Mouse (Mus musculus): ENCODE data around the gene Ice1.

The Ice1 gene

DNA sequence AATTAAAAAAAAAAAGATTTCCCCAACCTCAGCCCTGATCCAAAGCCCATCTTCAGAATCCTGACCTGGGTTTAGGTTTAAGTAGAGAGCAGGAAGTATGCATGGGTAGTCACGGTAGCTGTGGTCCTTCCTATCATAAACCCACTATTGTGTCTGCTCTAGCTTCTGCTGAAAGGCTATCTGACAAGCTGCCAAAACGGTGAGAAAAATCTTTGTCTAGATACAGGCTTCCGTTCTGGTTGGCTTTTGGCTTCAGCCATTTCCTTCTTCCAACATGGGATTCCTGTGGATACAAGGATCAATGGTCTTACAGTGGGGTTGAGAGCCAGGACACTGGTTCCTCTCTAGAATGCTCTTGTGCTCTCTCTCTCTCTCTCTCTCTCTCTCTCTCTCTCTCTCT, 2.2 kb upstream of the Ice1 start:
- DNase-seq (ENCODE audit: low spot score), result no peak

DNA sequence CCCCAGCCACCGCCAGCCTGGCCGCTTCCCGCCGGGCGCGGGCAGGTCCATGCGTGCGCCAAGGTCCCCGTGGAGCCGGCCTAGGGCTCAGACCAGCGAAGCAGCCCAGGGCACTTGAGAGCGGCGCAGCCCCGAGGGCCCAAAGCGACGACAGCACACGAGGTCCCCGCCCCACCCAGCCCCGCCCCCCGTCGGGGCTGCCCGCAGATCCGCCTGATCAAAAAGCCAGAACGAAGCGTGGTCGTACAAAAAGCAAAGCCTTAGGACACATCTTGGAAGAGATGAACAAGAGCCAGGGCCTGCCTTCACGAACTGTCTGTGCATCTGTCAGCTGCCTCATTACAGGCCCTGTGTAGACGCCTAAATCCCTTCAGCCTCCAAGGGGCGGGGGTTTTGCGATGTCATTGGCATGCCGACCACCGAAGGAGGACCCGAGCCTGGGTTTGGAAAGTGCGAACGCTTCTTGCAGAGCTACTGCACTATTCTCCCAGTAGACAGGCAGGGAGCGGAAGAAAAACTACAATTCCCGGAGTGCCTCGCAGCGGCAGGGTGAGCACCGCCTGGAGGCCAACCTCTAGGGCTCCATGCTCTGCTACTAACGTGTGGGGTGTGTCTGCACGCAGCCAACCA, 343 bp upstream of the Ice1 start:
- peak; percentile 93 for DNase-seq (ENCODE audit: low spot score)

DNA sequence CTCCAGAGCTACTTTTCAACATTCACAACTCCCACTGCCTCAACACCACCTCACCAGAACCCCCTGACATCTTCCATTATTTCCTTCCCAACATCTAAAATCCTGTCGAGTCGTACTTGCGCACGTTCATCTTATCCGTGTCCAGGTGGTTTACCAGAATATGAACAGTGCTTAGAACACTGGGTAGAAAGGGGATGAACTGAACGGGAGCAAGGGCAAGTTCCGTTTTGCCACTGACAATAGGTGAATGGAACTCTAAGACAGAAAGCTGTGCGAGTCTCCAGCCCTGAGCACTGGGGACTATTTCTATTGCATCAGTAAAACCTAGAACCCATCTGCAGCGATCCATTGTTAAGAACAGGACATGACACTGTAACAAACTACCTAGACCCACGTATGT, 728 bp downstream of the Ice1 start:
- no peak for DNase-seq (ENCODE audit: low spot score)

DNA sequence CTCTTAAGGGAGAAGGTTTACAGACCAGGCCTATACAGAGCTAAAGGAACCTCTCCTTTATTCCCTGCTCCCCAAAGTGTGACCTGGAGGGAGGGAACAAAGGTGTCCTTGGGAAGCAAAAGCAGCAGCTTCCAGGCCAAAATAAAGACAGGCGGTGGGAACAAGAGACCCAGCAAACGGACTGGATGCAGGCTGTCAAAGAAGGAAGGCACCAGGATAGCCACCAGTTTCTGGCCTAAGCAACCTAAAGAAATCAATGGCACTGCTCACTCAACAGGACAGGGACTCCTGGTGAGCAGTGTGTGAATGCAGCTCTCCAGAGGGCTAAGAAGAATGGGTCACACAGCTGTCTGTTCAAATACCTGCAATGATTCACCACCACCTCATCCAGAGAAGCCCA, 1.8 kb downstream of the Ice1 start:
- DNase-seq (ENCODE audit: low spot score), result no peak

DNA sequence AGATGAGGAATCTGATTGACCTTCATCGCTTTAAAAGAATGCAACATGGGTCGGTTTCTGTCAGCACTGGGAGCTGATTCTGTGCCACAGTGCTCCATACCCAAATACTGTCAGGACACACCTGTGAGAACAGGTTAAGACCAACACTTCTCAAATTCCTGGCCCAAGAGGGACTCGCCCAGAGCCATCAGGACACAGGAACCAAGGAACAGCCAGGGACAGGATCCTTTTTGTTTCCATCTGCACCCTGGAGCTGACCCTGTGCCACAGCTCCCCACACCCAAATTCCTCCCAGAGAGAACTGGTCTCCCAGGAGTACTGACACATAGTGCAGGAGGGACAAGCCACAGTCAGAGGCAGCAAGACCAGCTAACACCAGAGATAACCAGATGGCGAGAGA, 11.0 kb downstream of the Ice1 start:
- DNase-seq (ENCODE audit: low spot score), result no peak

DNA sequence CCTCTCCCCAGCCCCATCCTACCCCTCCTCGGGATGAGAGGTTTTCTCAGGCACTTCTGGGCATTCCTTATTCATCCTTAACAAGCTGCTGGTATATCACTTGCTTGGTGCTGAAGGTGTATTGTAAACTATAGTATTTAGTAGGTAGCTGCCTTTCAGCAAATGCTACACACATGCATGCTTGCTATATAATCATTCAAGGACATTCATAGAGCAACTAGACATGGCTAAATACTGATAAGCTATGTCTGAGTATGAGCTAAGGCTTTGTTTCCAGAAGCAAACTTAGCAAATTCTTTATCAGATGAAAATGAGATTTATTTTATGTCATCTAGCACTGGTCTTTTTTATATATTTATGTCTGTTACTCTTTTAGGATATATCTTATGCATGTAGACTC, 11.8 kb downstream of the Ice1 start:
- DNase-seq (ENCODE audit: low spot score), result no peak

DNA sequence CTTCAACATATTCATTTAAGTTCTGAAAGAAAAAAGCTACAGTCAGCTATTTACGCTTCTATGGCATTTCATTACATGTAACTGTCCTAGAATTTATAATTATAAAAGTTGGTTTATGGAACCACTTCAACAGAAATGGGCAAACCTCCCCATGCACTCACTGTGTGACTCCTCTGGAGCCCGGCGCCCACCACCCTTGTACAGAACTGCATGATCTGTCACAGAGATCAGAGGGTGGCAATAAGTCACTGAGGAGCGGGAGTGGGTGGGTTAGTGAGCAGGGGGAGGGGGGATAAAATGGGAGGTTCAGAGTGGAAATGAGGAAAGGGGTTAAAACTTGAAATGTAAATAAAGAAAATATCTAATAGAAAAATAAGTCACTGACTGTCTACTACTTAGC, 13.0 kb downstream of the Ice1 start:
- DNase-seq (ENCODE audit: low spot score), result no peak

DNA sequence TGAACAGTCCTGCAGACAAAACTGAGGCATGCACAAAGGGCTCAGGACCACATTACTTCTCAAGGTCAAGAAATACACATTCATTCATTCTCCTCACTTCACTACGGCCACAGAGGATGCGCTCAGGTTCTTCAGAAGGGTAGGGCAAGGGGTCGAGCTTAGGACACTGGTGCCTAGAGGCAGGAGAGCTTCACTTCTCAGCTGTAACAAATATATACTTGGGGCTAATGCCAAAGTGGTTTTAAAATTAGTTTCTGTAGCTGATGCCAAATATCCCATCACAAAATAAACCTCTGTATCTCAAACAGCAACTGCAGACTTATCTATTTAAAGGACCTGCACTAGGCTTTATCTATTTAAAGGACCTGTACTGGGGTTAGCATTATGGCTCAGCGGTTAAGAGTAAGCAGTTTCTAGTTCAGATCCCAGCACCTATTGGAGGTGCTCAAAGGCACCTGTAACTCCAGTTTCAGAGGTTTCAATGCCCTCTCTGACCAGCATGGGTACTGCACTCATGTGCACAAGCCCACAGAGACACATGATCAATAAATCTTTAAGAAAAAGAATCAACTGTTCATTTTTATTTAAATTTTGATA, 14.9 kb downstream of the Ice1 start:
- no peak for DNase-seq (ENCODE audit: low spot score)

DNA sequence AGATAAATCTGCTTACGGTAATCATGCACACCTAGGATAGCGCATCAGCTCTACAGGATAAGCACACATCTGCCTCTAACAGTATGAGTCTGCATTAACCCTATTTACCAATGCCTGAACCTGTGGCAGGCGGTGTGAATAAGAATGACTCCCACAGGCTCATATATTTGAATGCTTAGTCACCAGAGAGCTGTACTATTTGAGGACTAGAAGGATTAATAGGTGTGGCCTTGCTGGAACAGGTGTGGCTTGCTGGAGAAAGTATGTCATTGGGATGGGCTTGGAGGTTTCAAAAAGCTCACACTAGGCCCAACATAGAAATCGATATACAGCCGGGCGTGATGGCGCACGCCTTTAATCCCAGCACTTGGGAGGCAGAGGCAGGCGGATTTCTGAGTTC, 15.9 kb downstream of the Ice1 start:
- no peak for DNase-seq (ENCODE audit: low spot score)

DNA sequence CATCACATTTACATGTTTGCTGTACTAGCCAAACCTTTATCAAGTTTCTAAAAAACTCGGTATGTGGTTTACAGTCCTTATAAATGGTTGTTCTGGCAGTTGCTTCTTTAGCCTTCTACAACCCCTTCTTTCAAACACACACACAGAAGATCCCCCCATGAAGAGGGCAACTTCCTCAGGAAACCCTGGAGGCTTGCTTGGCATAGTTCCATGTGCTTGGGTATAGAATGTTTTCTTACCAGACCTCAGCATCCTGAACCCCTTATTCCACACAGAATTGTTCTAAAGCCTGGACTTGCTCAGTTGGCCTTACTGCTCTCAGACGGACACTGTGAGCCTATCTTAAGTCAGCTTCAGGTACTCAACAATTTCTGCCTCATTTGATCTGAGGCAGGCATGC, 24.6 kb downstream of the Ice1 start:
- DNase-seq (ENCODE audit: low spot score), result no peak

DNA sequence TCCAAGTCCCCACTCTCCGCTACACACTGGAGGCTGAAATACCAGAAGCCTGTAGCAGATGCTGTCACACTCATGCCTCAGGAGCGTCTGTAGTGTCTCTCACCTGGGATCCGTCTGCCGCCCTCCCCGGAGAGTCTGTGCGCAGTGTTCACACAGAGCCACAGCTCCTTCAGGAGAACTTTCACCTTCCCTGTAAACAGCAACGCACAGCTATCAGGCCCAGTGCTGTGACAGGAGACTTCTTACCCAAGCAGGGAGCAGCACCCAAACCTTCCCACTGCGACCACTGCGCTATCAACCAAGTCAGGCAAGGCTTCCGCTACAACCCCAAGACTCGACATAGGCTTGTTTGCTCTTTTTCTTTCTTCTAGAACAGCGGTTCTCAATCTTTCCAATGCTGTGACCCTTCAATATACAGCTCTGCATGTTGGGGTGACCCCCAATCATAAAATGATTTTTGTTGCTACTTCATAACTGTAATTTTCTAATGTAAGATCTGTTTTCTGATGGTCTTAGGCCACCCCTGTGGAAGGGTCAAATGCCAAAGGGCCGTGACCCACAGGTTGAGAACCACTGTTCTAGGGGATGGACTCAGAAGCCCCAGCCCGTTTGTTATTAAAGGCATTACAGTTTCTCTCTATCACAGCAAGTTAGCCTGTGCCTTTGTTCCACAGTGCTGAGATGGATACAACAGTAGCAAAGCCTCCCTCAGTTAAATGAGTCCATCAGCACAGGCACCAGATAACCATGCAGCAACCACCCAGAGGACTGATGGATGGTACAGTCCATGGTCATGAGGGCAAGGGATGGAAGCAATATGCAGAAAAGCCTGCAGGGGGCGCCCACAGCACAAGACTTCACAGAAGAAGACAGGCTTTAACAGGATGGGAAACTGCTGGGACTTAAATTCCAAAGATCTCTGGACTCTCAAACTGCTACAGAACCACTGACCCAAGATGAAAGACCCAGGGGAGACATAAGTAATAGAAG, 26.7 kb downstream of the Ice1 start:
- DNase-seq (ENCODE audit: low spot score), result peak; percentile 58

DNA sequence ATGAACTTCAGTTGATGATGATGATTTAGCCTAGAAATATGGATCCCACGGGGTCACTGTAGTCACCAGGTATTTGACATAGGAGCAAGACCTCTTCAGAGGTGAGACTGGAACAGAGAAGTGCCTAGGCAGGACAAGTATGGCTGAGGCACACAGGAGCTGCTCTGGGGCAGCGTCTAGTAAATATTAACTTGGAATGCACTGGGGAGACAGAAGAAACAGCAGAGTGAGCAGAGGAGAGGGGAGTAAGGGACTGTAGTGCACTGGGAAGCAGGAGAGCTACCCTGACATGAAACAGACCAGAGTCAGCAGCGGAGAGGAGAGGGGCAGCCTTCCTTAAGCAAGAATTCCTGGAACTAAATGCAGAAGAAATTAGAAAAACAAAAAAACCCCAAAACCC, 27.8 kb downstream of the Ice1 start:
- no peak for DNase-seq (ENCODE audit: low spot score)

DNA sequence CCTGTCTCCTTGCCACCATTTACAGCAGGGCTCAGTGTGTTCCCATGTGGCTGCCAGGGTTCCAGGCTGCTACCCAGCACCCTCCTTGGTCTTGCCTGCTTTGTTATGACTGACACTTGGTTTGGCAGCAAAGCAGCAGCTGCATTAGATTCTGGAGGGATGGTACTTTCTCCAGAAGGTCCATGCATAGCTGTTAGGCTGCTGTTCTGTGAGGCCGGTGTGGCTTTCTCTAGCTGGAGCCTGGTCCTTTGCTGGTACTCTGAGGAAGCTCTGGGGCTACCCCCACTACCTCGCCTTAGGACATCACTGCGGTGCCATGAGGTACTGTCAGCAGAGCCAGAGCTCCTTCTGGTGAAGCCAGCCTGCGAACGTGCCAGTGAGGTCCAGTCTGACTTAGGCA, 32.1 kb downstream of the Ice1 start:
- no peak for DNase-seq (ENCODE audit: low spot score)

DNA sequence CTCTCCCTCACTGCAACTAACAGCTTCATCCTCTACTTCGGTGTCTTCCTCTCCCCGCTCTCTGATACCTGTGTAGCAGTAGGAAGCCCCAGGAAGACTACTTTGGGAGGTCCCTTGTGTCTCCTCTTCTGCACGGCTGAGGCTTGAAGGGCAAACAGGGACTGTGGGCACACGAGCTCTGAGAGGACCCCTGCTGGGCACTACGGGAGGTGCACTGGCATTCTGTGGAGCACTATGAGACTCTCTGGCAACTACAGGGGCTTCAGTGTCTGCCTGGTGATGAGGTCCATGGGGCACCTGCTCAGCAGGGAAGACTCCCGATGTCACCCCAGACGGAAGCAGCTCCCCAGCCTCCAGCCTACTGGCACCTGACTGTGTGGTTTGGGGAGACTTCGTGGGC, 32.7 kb downstream of the Ice1 start:
- no peak for DNase-seq (ENCODE audit: low spot score)

DNA sequence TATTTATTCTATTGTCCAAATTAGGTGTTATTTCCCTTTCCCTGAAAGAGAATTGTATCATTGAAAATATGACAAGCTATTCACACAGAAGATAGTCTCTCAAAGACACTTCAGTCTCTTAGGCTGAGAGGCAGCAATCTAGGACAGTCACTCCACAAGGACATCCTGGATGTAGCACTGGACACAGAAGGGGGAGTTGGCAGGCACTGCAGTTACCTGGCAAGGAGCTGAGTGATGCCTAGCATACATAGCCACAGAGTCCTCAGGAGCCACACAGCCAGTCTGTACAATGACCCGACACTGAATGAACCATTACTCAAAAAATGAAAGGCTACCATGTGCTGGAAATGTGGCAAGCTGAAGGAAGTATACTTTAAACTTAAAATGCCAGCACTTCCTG, 35.9 kb downstream of the Ice1 start:
- DNase-seq (ENCODE audit: low spot score), result no peak

DNA sequence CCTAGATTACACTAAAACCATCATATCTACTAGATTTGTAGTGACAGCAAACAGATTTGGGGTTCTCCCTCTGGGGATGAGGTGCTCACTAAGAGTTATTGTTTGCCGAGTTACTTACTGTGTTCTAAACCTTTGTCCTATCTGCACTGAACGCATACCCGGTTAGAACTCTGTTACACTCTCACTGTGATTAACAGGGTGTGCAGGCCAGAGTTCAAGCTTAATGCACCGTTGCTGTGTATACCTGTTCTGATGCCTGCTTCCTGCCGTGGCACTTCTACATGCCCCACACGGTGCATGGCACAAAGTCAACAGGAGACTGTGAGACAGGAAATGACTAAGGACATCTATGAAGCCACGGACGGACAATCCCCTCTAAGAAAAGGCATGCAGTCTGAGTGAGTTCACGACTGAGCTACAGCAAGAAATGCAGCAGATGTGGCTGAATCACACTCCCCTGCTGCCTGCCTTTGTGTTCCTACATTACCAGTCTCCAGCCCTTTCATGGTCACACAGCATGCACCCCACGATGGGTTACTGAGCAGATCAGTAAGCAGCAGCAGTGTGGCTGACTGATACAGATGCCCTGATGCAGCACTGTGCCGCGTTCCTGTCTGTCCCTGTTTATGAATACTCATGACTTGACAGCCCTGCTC, 37.3 kb downstream of the Ice1 start:
- DNase-seq (ENCODE audit: low spot score), result no peak

DNA sequence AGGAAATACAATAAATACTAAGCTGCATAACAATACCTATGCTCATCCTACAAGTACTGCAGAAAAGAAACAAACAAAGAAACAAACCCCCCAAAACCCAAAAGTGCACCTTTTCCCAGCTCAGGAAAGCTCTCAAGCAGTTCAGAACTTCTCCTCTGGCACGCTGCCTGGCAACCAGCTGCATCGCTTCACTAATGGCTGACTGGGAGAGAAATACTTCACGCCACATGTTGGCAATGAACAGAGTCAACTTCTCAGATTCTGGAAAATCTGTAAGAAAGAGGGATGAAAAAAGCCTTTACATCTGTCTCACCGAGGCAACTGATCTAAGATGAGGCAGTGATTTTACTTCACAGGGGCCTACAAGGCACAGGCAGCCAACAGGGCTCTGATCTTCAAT, 38.5 kb downstream of the Ice1 start:
- DNase-seq (ENCODE audit: low spot score), result peak; percentile 31

DNA sequence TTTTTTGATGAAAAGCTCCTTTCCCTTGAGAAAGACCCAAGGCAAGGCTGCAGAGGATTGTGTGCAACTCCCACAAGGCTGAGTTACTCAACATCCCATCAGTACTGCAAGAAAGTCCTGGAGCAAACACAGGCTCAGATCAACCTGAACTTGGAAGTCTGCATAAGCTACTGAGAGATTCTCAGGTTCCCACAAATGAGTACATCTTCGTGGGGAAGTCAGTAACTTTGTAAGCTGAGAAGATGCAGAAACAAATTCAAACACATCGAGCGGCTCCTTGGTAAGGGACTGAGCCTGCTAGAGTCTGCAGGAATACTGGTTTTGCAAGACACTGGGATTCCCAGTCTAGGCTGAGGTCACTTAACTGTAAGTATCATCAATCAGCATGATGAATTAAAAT, 40.5 kb downstream of the Ice1 start:
- DNase-seq (ENCODE audit: low spot score), result no peak

DNA sequence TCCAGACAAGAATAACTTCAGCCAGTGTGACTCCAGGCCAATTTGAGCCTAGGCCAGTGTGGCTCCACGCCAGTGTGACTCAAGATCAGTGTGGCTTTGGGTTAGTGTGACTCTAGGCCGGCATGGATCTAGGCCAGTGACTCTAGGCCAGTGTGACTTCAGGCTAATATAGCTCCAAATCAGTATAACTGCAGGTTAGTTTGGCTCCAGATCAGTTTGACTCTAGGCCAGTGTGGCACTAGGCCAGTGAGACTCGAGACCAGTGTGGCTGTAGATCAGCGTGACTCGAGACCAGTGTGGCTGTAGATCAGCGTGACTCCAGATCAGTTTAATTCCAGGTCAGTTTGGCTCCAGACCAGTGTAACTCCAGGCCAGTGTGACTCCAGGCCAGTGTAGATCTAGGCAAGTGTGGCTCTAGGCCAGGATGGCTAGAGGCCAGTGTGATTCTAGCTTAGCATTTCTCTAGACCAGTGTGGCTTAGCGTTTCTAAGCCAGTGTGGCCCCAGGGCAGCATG, 47.1 kb downstream of the Ice1 start:
- peak; percentile 58 for DNase-seq (ENCODE audit: low spot score)

DNA sequence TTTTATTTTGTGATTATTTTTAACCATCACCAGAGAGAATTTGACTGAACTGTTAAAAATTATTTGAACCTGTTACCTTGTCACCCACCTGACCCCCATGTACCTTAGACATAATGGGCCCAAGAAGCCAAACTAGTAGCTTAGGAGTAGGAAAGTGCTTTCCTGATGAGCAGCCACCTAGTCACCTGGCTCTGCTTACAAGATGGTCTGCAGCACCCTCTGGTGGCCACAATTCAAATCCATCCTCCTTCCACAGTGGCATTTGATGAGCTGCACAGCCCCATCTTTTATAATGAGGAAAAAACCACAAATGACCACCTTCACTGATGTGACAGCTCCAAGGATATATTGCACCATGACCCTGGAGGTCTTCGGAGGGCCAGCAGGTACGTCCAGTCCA, 50.5 kb downstream of the Ice1 start:
- peak; percentile 25 for DNase-seq (ENCODE audit: low spot score)

DNA sequence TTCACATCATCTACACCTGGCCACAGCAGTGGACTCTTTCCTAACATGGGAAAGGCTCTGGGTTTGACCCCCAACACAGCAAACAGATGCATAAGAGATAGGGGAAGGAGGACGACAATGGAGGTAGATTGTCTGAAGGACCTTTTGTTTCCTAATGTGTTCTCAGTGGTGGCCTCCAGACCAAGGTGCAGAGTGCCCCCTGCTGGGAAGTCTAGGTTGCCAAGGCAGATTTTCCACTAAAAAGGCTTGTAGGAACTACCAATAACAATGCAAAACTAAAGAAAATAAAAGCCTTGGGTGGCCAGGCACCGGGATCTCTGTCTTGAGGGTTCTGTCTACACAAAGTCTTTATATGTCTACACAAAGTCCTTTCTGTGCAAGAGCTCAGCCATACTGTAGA, 54.9 kb downstream of the Ice1 start:
- peak; percentile 22 for DNase-seq (ENCODE audit: low spot score)

DNA sequence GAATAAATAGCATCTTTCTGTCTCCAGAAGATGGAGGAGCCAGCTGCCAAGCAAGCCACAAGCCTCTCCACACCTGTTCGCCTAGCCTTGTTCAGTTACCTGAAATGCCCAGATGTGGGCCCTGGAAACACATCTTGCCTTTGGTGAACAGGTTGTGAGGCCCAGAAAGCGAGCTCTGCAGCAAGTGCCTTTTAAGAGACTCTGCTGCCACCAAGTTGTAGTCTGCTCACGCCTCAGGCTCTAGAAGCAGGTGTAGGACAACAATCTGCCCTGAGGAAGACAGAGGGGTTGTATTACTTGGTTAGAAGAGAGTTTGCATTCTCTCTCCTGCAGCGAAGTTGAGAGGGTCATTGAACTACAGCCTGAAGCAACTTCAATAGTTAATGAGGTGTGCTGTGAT, 55.9 kb downstream of the Ice1 start:
- DNase-seq (ENCODE audit: low spot score), result no peak

DNA sequence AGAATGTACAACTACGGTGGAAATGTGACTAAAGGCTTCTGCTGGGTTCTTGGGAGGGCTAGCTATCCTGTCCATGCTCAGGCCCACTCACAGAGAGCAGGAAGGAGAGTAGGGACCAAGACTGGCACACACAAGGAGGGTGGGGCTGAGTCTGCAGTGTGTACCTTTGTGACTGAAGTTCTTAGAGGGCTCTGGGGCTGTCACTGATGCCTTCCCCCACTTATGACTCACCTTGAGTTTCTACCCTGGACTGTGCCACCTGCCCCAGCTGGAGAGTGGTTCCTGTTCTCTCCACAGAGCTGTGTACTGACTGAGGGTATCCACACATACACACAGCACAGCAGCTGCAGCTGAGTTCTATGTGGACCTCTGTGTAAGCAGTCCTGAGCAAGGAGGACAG, 63.2 kb downstream of the Ice1 start:
- DNase-seq (ENCODE audit: low spot score), result no peak
